Mouse (Mus musculus) olfactory bulb, adult 2 months (tissue): ENCODE measurements around the gene Pim1.

Experiments
- CTCF ChIP-seq: fragments of 200-500 bp; IDR thresholded peaks from 2 replicates; pipeline ENCODE4 v1.5.1; 2012; ENCODE audit warnings: low read depth, mild to moderate bottlenecking, low read length, moderate library complexity; ENCODE audit not compliant: insufficient read depth
- POLR2A ChIP-seq: fragments of 200-500 bp; IDR thresholded peaks from 2 replicates; pipeline ENCODE4 v1.6.1; 2012; ENCODE audit warnings: mild to moderate bottlenecking, low read depth, low read length, moderate library complexity; ENCODE audit not compliant: insufficient read depth

DNA sequence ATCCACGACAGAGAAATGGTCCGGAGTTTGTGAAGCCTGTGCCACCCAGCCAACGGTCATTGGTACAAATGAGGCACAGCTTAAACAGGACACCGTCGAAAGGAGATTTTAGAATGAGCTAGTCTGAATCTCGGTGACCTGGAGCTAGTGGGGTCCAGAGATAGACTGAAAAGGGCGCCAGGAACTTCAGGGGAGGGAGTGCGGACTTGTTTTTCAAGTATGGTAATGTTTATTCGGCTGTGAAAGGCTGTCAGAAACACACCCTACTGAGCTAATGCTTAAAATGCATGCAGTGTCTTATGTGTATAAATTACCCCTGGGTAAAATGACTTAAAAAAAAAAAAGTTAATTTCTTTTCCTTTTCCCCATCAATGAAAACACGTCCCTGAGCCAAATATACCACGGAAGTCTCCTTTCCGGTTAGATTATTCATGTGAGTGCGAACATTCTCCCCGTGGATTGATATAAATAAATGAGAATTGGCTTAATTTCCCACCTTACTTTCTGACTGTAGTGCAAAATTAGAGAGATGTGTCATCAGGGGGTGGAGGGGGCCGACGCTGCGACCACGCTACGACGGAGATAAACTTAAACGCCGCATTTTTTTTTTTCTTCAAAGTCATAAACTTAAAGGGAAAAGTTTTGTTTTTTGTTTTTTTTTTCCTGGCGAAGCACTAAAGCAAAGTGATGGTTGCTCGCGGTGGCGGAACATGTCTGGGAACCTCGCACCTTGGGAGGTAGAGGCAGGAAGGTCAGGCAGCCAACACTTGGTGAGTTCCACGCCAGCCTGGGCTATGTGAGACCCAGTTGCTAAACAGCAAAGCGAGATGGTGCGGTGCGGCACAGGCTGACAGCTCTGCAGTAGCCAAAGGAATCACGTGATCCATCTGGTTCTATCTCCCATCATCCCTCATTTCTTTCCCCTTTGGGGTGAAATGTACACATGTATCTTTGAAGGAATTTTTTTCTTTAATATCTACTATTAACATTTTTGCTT lies 12.4 kb downstream of the Pim1 start:
- TF ChIP-seq POLR2A (no peak), CTCF (no peak)
